Mouse (Mus musculus) hindbrain, embryonic 12.5 days (tissue): ENCODE results near the gene Mcur1. TPM values are rescaled to one million over a fixed set of nuclear protein-coding genes. Genes with fewer than 3 reads are reported as not detected.

ENCODE experiments used
- ATAC-seq: fragments of 200-750 bp; cut with Nextera tagmentation; 2 replicates; pipeline ENCODE4 v1.8.0; 2017; ENCODE audit warnings: moderate TSS enrichment; ENCODE audit not compliant: low FRiP score
- H3K27ac ChIP-seq: fragments of 300-500 bp; sonication (generic); 2 replicates; pipeline ENCODE4 v1.5.1; 2016; ENCODE audit warnings: mild to moderate bottlenecking
- H3K27me3 ChIP-seq: fragments of 300-500 bp; sonication (generic); 2 replicates; pipeline ENCODE4 v1.6.1; 2016; ENCODE audit warnings: mild to moderate bottlenecking
- H3K36me3 ChIP-seq: fragments of 300-500 bp; sonication (generic); 2 replicates; pipeline ENCODE4 v1.6.1; 2016; ENCODE audit warnings: mild to moderate bottlenecking
- H3K4me1 ChIP-seq: fragments of 300-500 bp; sonication (generic); 2 replicates; pipeline ENCODE4 v1.6.1; 2016
- H3K4me2 ChIP-seq: fragments of 300-500 bp; sonication (generic); replicated peaks from 2 replicates; pipeline ENCODE4 v1.6.1; 2016; ENCODE audit warnings: mild to moderate bottlenecking
- H3K4me3 ChIP-seq: fragments of 300-500 bp; sonication (generic); 2 replicates; pipeline ENCODE4 v1.5.1; 2016; ENCODE audit warnings: mild to moderate bottlenecking
- H3K9ac ChIP-seq: fragments of 300-500 bp; sonication (generic); 2 replicates; pipeline ENCODE4 v1.6.1; 2016; ENCODE audit warnings: mild to moderate bottlenecking, moderate library complexity
- H3K9me3 ChIP-seq: fragments of 300-500 bp; sonication (generic); replicated peaks from 2 replicates; pipeline ENCODE4 v1.6.1; 2016; ENCODE audit warnings: mild to moderate bottlenecking
- WGBS: fragments of 180-500 bp; shearing (Covaris S2); methylation state at CpG from one replicate; pipeline ENCODE4 v1.1.7; 2016; 5-methylcytosine and 5-hydroxymethylcytosine counted together
- polyA plus RNA-seq: library from polyadenylated mRNA; unstranded; fragments of >200 nt; fragmentation: Nextera tagmentation; extraction: Ambion mirVana; gene quantifications from 2 replicates; pipeline ENCODE4 v1.2.1, GENCODE M21; 2016

Mcur1 gene
- polyA plus RNA-seq, 1 experiment from 2014 or later, result 12.4 TPM

DNA sequence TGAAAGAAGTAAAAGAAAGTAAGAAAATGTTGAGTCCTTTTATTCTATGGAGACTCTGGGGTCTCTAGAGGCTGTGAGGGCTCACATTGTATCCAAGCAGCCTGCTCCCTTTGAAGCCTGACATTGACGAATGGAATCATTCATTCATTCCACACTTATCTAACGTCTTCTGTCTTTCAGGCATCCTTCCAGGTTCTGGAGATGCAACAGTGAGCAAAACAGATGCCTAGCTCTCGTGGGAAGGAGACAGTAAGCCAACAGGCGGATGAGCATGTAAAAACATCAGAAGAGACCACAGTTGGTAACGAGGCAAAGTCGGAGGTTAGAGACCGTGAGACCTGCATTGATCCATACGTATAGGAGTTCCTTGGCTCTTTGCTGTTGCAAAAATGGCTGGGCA is 42.6 kb downstream of the Mcur1 start:
- ATAC-seq, result no peak
- no peaks in the 10 kb centered on the region for H3K4me1 ChIP-seq
- no peak overlapping the region for H3K9ac ChIP-seq
- H3K27me3 ChIP-seq, result no peaks in the 10 kb centered on the region
- WGBS, result 54% methylated on average over 8 of the region's 8 CpGs
- 0 out of 2 replicates have a peak, but pooled peaks cover 3% of the 10 kb centered on the region for H3K9me3 ChIP-seq
- no peak overlapping the region for H3K27ac ChIP-seq
- H3K4me3 ChIP-seq, result no peak overlapping the region
- no peaks in the 10 kb centered on the region for H3K36me3 ChIP-seq
- H3K4me2 ChIP-seq, result no peak overlapping the region

DNA sequence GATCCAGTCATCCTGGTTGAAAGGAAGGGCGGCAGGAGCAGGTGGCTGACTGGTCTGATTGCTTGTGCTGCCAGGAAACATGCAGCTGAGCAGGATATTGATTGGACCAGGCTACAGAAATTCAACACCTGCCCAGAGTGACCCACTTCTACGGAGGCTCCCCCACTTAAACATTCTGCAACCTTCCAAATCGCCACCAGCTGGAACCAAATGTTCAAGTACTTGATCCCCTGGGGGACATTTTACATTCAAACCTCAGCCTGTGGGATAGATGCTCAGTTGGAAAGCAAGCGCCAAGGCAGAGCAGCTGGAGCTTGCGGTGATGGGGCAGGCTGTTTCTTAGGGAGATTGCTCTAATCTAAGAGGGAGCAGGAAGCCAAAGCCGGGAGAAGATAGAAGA is 43.1 kb downstream of the Mcur1 start:
- no peak overlapping the region for H3K4me3 ChIP-seq
- H3K9ac ChIP-seq, result no peak overlapping the region
- H3K36me3 ChIP-seq, result no peaks in the 10 kb centered on the region
- no peaks in the 10 kb centered on the region for H3K4me1 ChIP-seq
- H3K27ac ChIP-seq, result no peak overlapping the region
- H3K9me3 ChIP-seq, result 0 out of 2 replicates have a peak, but pooled peaks cover 3% of the 10 kb centered on the region
- H3K27me3 ChIP-seq, result no peaks in the 10 kb centered on the region
- WGBS, result 35% methylated on average over 6 of the region's 6 CpGs
- no peak for ATAC-seq
- H3K4me2 ChIP-seq, result no peak overlapping the region

DNA sequence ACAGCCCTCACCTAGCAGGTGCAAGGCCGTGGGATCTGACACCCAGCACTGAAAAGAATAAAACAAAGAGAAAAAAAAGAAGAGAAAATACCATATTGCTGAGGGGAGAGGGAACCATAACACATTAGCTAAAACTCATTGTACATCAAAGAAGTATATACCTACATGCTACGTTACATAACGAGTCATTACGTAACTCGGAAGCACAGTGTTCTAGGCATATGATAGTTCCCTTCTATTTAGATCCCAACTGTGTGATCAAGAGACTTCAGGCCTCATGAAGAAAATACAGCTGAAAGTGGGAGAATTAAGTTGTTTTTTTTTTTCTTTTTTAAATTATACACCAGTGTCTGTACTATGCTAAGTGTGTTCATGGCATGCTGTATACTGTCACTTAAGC is 43.9 kb downstream of the Mcur1 start:
- Histone ChIP-seq H3K4me3 (no peak overlapping the region), H3K27ac (no peak overlapping the region), H3K4me1 (no peaks in the 10 kb centered on the region), H3K4me2 (no peak overlapping the region), H3K9ac (no peak overlapping the region), H3K36me3 (no peaks in the 10 kb centered on the region), H3K27me3 (no peaks in the 10 kb centered on the region), H3K9me3 (0 out of 2 replicates have a peak, but pooled peaks cover 3% of the 10 kb centered on the region)
- 96% methylated on average over 5 of the region's 5 CpGs for WGBS
- ATAC-seq, result no peak

DNA sequence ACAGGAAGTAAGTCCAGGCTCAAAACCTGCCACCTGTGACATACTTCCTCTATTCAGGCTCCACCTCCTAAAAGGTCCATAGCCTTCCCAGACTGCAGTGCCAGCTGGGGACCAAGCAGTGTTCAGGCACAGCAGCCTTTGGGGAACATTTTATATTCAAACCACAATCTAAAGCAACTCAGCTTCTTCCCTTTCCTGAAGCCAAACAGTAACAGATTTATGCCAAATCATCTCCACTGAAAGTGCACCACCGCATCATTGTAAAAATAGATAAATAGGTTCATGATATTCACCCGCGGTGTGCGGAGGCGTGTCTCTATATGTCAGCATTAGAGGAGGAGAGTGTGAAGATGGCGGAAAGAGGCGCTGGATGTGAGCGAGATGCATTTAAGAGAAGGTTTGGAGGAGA is 45.0 kb downstream of the Mcur1 start:
- no peak overlapping the region for H3K4me2 ChIP-seq
- peaks cover 2% of the 10 kb centered on the region; the same call in 1 of the 2 replicates for H3K4me1 ChIP-seq
- H3K36me3 ChIP-seq, result no peaks in the 10 kb centered on the region
- 0 out of 2 replicates have a peak, but pooled peaks cover 3% of the 10 kb centered on the region for H3K9me3 ChIP-seq
- WGBS, result 82% methylated on average over 8 of the region's 8 CpGs
- H3K27me3 ChIP-seq, result no peaks in the 10 kb centered on the region
- no peak overlapping the region for H3K4me3 ChIP-seq
- no peak overlapping the region for H3K9ac ChIP-seq
- no peak for ATAC-seq
- no peak overlapping the region for H3K27ac ChIP-seq

DNA sequence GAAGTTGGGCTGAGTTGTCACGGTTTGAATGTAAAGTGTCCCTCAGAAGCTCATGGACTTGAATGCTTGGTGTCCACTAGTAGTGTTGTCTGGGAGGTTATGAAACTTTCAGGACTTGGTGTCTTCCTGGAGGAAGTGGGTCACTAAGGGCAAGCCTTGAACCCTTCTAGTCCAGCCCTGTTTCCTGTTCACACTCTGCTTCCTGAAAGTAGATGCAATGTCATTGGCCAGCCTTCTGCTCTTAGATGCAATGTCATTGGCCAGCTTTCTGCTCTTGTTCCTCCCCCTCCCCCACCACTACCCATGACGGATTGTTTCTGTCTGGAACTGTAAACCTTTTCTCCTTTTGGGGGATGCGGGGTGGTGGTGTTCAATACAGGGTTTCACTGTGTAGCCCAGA is 47.3 kb downstream of the Mcur1 start:
- no peak for ATAC-seq
- no peaks in the 10 kb centered on the region for H3K36me3 ChIP-seq
- WGBS, result 92% methylated on average over 3 of the region's 3 CpGs

DNA sequence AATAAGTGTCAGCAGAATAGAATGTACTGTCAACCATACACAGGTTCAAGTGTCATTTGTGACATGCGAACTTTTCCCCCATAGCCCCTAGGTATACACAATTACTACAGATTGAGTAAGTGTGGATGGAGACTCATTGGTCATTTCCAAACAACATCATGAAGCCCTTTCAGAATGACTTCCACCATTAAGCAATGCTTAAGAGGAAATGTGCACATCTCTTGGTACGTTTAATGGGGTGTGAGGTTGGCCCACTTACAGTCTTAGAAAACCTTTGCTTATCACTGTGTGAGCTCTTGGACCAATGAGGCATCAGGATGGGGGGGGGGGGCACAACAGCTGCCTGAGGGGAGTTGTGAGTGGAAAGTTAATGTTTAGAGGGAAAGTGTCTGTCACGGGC is 54.2 kb downstream of the Mcur1 start:
- no peak overlapping the region for H3K4me2 ChIP-seq
- ATAC-seq, result no peak
- no peak overlapping the region for H3K27ac ChIP-seq
- H3K4me3 ChIP-seq, result no peak overlapping the region
- H3K36me3 ChIP-seq, result no peaks in the 10 kb centered on the region
- H3K9ac ChIP-seq, result no peak overlapping the region
- H3K4me1 ChIP-seq, result peaks cover 16% of the 10 kb centered on the region
- WGBS, result 94% methylated on average over 3 of the region's 3 CpGs
- no peaks in the 10 kb centered on the region for H3K9me3 ChIP-seq
- no peaks in the 10 kb centered on the region for H3K27me3 ChIP-seq

More for the DNA sequence above, 47.3 kb downstream of the Mcur1 start:
- no peak overlapping the region for H3K4me3 ChIP-seq
- no peaks in the 10 kb centered on the region for H3K27me3 ChIP-seq
- no peak overlapping the region for H3K9ac ChIP-seq
- H3K4me1 ChIP-seq, result peaks cover 2% of the 10 kb centered on the region; the same call in 1 of the 2 replicates
- no peak overlapping the region for H3K4me2 ChIP-seq
- 0 out of 2 replicates have a peak, but pooled peaks cover 3% of the 10 kb centered on the region for H3K9me3 ChIP-seq
- H3K27ac ChIP-seq, result no peak overlapping the region

DNA sequence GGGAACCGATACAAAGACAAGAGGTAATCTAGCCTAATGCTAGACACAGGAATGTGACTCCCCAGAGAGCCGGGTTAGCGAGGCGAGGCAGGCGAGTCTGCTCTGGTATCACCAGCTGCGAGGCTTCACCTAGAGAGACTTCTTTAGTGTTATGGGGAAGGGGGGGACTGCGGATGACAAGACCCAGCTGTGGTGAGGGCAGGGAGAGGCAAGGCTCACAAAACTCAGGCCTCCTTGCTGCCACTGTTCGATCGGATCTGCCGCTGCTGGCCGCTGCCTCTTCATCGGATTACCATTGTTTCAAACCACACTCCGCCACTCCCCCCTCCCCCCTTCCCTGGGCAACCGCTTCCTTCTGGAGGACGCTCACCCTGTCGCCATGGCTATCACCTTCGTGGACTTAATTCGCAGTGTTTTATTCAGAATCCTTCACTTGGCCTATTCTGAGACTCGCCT is 56.6 kb downstream of the Mcur1 start:
- H3K4me1 ChIP-seq, result peaks cover 15% of the 10 kb centered on the region
- H3K9ac ChIP-seq, result peak overlapping the region; percentile 56
- H3K27me3 ChIP-seq, result no peaks in the 10 kb centered on the region
- no peaks in the 10 kb centered on the region for H3K9me3 ChIP-seq
- H3K4me3 ChIP-seq, result peak overlapping the region; percentile 24
- ATAC-seq, result peak; percentile 82
- peak overlapping the region; percentile 56 for H3K4me2 ChIP-seq
- WGBS, result 1% methylated on average over 18 of the region's 19 CpGs
- no peaks in the 10 kb centered on the region for H3K36me3 ChIP-seq
- peak overlapping the region; percentile 86 for H3K27ac ChIP-seq

DNA sequence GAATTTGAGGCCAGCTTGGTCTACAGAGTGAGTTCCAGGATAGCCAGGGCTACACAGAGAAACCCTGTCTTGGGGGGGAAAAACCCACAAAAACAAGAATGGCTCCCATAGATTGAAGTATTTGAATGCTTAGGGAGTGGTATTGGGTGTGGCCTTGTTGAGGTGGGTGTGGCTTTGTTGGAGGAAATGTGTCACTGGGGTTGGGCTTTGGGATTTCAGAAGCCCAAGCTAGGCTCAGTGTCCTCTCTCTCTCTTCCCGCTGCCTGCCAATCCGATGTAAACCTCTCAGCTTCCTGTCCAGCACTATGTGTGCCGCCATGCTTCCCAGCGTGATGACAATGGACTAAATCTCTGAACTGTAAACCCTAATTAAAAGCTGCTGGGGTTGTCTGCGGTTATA is 58.4 kb downstream of the Mcur1 start:
- Histone ChIP-seq H3K36me3 (no peaks in the 10 kb centered on the region), H3K4me2 (no peak overlapping the region), H3K9me3 (peaks cover 6% of the 10 kb centered on the region; the same call in 1 of the 2 replicates), H3K4me1 (peaks cover 15% of the 10 kb centered on the region), H3K27ac (no peak overlapping the region), H3K9ac (no peak overlapping the region), H3K27me3 (no peaks in the 10 kb centered on the region), H3K4me3 (no peak overlapping the region)
- WGBS, result 83% methylated on average over 5 of the region's 5 CpGs
- ATAC-seq, result no peak

DNA sequence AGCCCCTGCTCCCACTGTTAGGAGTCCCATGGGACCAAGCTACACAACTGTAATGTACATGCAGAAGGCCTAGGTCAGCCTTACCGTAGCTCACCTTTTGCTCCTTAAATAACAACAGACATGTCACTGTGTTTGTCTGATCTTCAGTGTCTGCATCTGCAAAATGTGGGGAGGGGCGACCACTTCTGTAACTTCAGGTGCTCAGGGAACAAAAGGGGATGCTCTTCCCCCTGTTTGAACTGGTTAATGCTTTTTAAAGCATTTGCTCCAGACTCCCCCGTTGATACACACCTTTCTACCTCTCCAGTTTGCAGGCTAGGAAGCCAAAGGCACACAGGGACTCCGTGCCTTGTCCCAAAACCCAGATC is 59.5 kb downstream of the Mcur1 start:
- Histone ChIP-seq H3K36me3 (no peaks in the 10 kb centered on the region), H3K4me1 (peaks cover 15% of the 10 kb centered on the region), H3K4me2 (no peak overlapping the region), H3K9ac (no peak overlapping the region), H3K27me3 (no peaks in the 10 kb centered on the region), H3K9me3 (peaks cover 6% of the 10 kb centered on the region; the same call in 1 of the 2 replicates), H3K4me3 (no peak overlapping the region), H3K27ac (no peak overlapping the region)
- no peak for ATAC-seq
- 89% methylated on average over 4 of the region's 4 CpGs for WGBS

DNA sequence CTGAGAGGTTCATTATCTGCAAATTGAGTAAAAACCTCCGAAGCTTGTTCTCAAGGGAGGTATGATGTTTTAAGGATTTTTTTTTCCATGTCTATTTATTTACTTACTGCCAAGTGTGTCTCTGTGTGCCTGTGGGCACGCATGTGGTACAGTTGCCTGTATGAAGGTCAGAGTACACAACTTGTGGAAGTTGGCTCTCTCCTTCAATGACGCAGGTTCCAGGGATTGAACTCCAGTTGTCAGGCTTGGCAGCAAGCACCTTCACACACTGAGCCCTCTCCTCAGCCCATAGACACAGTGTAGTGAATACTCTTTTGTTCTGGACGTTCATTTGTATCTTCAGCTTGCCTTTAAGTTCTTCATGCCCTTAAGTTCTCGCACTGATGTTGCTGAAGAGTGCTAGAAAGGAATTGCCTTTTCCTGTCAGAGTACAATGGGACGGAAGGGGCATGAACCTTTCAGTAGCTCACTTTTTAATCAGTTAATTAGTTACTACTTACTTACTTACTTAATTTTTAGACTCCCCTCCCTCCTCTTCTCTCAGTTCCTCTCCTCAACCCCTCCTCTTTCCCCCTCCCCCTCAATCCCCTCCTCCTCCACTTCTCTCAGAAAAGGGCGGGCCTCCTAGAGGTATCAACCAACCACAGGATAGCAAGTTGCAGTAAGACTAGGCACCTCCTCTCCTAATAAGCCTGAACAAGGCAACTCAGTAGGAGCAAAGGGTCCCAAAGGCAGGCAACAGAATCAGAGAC is 60.1 kb downstream of the Mcur1 start:
- Histone ChIP-seq H3K9ac (no peak overlapping the region), H3K27me3 (no peaks in the 10 kb centered on the region), H3K36me3 (no peaks in the 10 kb centered on the region), H3K4me2 (no peak overlapping the region), H3K4me3 (no peak overlapping the region), H3K27ac (no peak overlapping the region), H3K9me3 (peaks cover 6% of the 10 kb centered on the region; the same call in 1 of the 2 replicates), H3K4me1 (peaks cover 15% of the 10 kb centered on the region)
- no peak for ATAC-seq
- 71% methylated on average over 7 of the region's 7 CpGs for WGBS

DNA sequence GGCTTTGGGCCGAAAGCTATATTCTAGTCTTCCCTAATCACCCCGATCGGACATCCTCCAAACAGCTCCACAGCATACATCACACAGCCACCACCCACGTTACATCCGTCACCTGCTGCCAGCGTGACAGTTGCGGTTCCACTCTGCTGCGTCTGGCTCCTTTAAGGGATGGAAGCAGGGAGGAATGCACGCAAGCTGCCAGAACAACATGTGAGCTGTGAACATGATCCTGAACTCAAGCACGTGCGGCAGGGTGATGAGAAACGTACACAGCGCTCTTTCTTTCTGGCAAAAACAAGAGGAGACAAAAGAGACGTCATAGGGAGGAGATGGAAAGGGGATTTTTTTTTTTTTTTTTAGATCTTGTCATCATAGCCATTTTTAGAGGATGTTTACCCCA is 61.1 kb downstream of the Mcur1 start:
- no peak overlapping the region for H3K4me2 ChIP-seq
- no peak overlapping the region for H3K27ac ChIP-seq
- peaks cover 6% of the 10 kb centered on the region; the same call in 1 of the 2 replicates for H3K9me3 ChIP-seq
- H3K36me3 ChIP-seq, result no peaks in the 10 kb centered on the region
- no peak for ATAC-seq
- H3K4me1 ChIP-seq, result peaks cover 10% of the 10 kb centered on the region
- no peak overlapping the region for H3K4me3 ChIP-seq
- no peak overlapping the region for H3K9ac ChIP-seq
- no peaks in the 10 kb centered on the region for H3K27me3 ChIP-seq
- WGBS, result 64% methylated on average over 14 of the region's 14 CpGs

DNA sequence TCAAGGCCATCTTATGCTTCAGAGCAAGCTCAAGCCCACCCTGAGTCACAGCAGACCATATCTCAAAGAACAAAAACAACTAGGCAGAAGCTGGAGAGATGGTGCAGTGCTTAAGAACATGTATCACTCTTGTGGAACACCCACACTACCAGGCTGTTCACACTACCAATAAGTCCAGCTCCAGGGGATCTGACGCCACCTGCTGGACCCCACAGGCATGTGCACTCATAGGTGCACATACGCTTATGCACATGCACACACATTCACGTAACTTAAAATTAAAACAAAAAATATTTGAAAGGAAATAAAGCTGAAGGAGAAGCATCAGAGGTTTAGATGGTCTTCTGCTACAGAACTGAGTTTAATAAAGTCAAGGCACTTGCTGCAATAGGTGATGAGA is 62.2 kb downstream of the Mcur1 start:
- no peak for ATAC-seq
- Histone ChIP-seq H3K4me2 (no peak overlapping the region), H3K27ac (no peak overlapping the region), H3K36me3 (no peaks in the 10 kb centered on the region), H3K9me3 (peaks cover 6% of the 10 kb centered on the region; the same call in 1 of the 2 replicates), H3K4me3 (no peak overlapping the region), H3K9ac (no peak overlapping the region), H3K4me1 (peaks cover 7% of the 10 kb centered on the region; the same call in 1 of the 2 replicates), H3K27me3 (no peaks in the 10 kb centered on the region)
- WGBS, result 95% methylated on average over 3 of the region's 3 CpGs

DNA sequence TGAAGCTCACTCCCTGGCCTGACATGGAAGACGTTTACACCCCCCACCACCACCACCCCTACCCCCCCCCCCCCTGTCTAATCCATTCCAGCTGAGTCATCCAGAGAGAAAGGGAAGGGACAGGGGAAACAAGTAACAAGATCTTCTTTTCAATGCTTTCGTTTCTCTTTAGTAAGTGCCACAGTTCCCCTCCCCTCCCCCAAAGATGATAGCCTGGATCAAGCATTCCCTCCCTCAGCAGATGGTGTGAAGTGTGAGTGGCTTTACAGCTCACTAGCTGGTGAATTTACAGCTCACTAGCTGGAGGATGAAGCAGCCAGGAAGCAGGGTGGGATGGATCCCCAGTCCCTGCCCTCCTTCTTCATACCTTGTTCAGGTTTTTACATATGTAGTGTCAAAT is 63.3 kb downstream of the Mcur1 start:
- ATAC-seq, result no peak
- H3K9me3 ChIP-seq, result peaks cover 6% of the 10 kb centered on the region; the same call in 1 of the 2 replicates
- no peak overlapping the region for H3K4me2 ChIP-seq
- no peaks in the 10 kb centered on the region for H3K36me3 ChIP-seq
- H3K9ac ChIP-seq, result no peak overlapping the region
- no peaks in the 10 kb centered on the region for H3K27me3 ChIP-seq
- H3K4me1 ChIP-seq, result peaks cover 10% of the 10 kb centered on the region; the same call in 1 of the 2 replicates
- no peak overlapping the region for H3K27ac ChIP-seq
- 17% methylated on average over 2 of the region's 2 CpGs for WGBS
- H3K4me3 ChIP-seq, result no peak overlapping the region
